Mouse (Mus musculus) cerebellum, adult 2 months (tissue): ENCODE measurements around the gene Grifin.

Source experiments
- CTCF ChIP-seq: fragments of 200-500 bp; IDR thresholded peaks from 2 replicates; pipeline ENCODE4 v1.5.1; 2011; ENCODE audit warnings: low read depth, mild to moderate bottlenecking, control low read depth, low read length, moderate library complexity, borderline replicate concordance; ENCODE audit not compliant: insufficient read depth
- POLR2A ChIP-seq: fragments of 200-500 bp; IDR thresholded peaks from 2 replicates; pipeline ENCODE4 v1.6.1; 2011; ENCODE audit warnings: low read length, control low read depth, borderline replicate concordance; ENCODE audit not compliant: insufficient read depth

GRCm38 (mm10) chr5:140594846-140595245, 30.0 kb upstream of the Grifin start:
- TF ChIP-seq POLR2A: no peak
- TF ChIP-seq CTCF: no peak
